Mouse (Mus musculus) neural tube, embryonic 12.5 days (tissue): ENCODE data around the gene Tagln3. TPM values are rescaled to one million over a fixed set of nuclear protein-coding genes. Genes with fewer than 3 reads are reported as not detected.

Experiments used
- ATAC-seq: fragments of 200-750 bp; cut with Nextera tagmentation; 2 replicates; pipeline ENCODE4 v1.8.0; 2017; ENCODE audit warnings: low read depth, mild to moderate bottlenecking, moderate TSS enrichment, moderate library complexity; ENCODE audit not compliant: low FRiP score
- H3K27ac ChIP-seq: fragments of 300-500 bp; sonication (generic); 2 replicates; pipeline ENCODE4 v1.5.1; 2016
- H3K27me3 ChIP-seq: fragments of 300-500 bp; sonication (generic); replicated peaks from 2 replicates; pipeline ENCODE4 v1.6.1; 2016; ENCODE audit warnings: mild to moderate bottlenecking
- H3K36me3 ChIP-seq: fragments of 300-500 bp; sonication (generic); 2 replicates; pipeline ENCODE4 v1.6.1; 2016; ENCODE audit warnings: mild to moderate bottlenecking
- H3K4me1 ChIP-seq: fragments of 300-500 bp; sonication (generic); 2 replicates; pipeline ENCODE4 v1.6.1; 2016
- H3K4me2 ChIP-seq: fragments of 300-500 bp; sonication (generic); replicated peaks from 2 replicates; pipeline ENCODE4 v1.6.1; 2016; ENCODE audit warnings: mild to moderate bottlenecking
- H3K4me3 ChIP-seq: fragments of 300-500 bp; sonication (generic); 2 replicates; pipeline ENCODE4 v1.5.1; 2016
- H3K9ac ChIP-seq: fragments of 300-500 bp; sonication (generic); 2 replicates; pipeline ENCODE4 v1.6.1; 2016; ENCODE audit warnings: mild to moderate bottlenecking
- H3K9me3 ChIP-seq: fragments of 300-500 bp; sonication (generic); 2 replicates; pipeline ENCODE4 v1.6.1; 2016; ENCODE audit warnings: mild to moderate bottlenecking
- WGBS: fragments of 180-500 bp; shearing (Covaris S2); methylation state at CpG from one replicate; pipeline ENCODE4 v1.1.7; 2016; 5-methylcytosine and 5-hydroxymethylcytosine counted together
- polyA plus RNA-seq: library from polyadenylated mRNA; unstranded; fragments of >200 nt; fragmentation: Nextera tagmentation; extraction: Ambion mirVana; gene quantifications from 2 replicates; pipeline ENCODE4 v1.2.1, GENCODE M21; 2016

Gene Tagln3
- polyA plus RNA-seq, 1 experiment from 2014 or later: 584 TPM

GRCm38 (mm10) chr16:45713878-45714277 lies 10.5 kb downstream of the Tagln3 start:
- 71% methylated on average over 1 of the region's 1 CpGs for WGBS
- Histone ChIP-seq H3K27ac (no peak overlapping the region; the same call in 1 of the 2 replicates), H3K4me1 (peaks cover 6% of the 10 kb centered on the region), H3K36me3 (peaks cover 75% of the 10 kb centered on the region), H3K27me3 (no peaks in the 10 kb centered on the region), H3K4me3 (no peak overlapping the region), H3K4me2 (no peak overlapping the region), H3K9me3 (no peaks in the 10 kb centered on the region), H3K9ac (no peak overlapping the region)
- no peak for ATAC-seq

GRCm38 (mm10) chr16:45713261-45713660 lies 11.1 kb downstream of the Tagln3 start:
- Histone ChIP-seq H3K27me3 (no peaks in the 10 kb centered on the region), H3K4me1 (peaks cover 6% of the 10 kb centered on the region), H3K9ac (no peak overlapping the region), H3K9me3 (no peaks in the 10 kb centered on the region), H3K4me3 (no peak overlapping the region), H3K4me2 (no peak overlapping the region), H3K27ac (no peak overlapping the region), H3K36me3 (peaks cover 68% of the 10 kb centered on the region)
- 59% methylated on average over 5 of the region's 5 CpGs for WGBS
- ATAC-seq: peak; percentile 46; the same call in 1 of the 2 replicates

- peaks cover 50% of the 10 kb centered on the region for H3K36me3 ChIP-seq
- no peak overlapping the region for H3K4me2 ChIP-seq
- no peaks in the 10 kb centered on the region for H3K9me3 ChIP-seq
- no peak overlapping the region for H3K9ac ChIP-seq
- WGBS: 72% methylated on average over 7 of the region's 7 CpGs
- peaks cover 6% of the 10 kb centered on the region for H3K4me1 ChIP-seq
- H3K27ac ChIP-seq: no peak overlapping the region
- no peak overlapping the region for H3K4me3 ChIP-seq
- ATAC-seq: no peak; the same call in 1 of the 2 replicates
- no peaks in the 10 kb centered on the region for H3K27me3 ChIP-seq
These were observed 13.1 kb downstream of the Tagln3 start for GRCm38 (mm10) chr16:45711263-45711662.

- Histone ChIP-seq H3K9ac (no peak overlapping the region), H3K4me1 (no peaks in the 10 kb centered on the region), H3K4me2 (no peak overlapping the region), H3K27me3 (no peaks in the 10 kb centered on the region), H3K36me3 (no peaks in the 10 kb centered on the region), H3K27ac (no peak overlapping the region), H3K4me3 (no peak overlapping the region), H3K9me3 (no peaks in the 10 kb centered on the region)
- no peak for ATAC-seq
- 85% methylated on average over 5 of the region's 5 CpGs for WGBS
These were observed 25.1 kb downstream of the Tagln3 start for GRCm38 (mm10) chr16:45699301-45699700.

GRCm38 (mm10) chr16:45697996-45698395 lies 26.4 kb downstream of the Tagln3 start:
- Histone ChIP-seq H3K27ac (no peak overlapping the region), H3K4me3 (no peak overlapping the region), H3K9ac (no peak overlapping the region), H3K4me2 (no peak overlapping the region), H3K9me3 (no peaks in the 10 kb centered on the region), H3K27me3 (no peaks in the 10 kb centered on the region), H3K4me1 (no peaks in the 10 kb centered on the region), H3K36me3 (no peaks in the 10 kb centered on the region)
- 0 out of 2 replicates have a peak, but pooled peaks have one; percentile 41 for ATAC-seq
- WGBS: 55% methylated on average over 6 of the region's 6 CpGs

GRCm38 (mm10) chr16:45695445-45696160 lies 28.8 kb downstream of the Tagln3 start:
- H3K36me3 ChIP-seq: no peaks in the 10 kb centered on the region
- peaks cover under 1% of the 10 kb centered on the region; the same call in 1 of the 2 replicates for H3K4me1 ChIP-seq
- H3K9ac ChIP-seq: no peak overlapping the region
- no peak overlapping the region for H3K27ac ChIP-seq
- no peaks in the 10 kb centered on the region for H3K9me3 ChIP-seq
- H3K27me3 ChIP-seq: no peaks in the 10 kb centered on the region
- H3K4me3 ChIP-seq: no peak overlapping the region
- peak; percentile 41; the same call in 1 of the 2 replicates for ATAC-seq
- 68% methylated on average over 9 of the region's 9 CpGs for WGBS
- H3K4me2 ChIP-seq: no peak overlapping the region

GRCm38 (mm10) chr16:45693558-45693957 lies 30.9 kb downstream of the Tagln3 start, which contains the start of gene Tmprss7:
Gene Tmprss7, minus strand, starts transcription at chr16:45693658.
- H3K36me3 ChIP-seq: no peaks in the 10 kb centered on the region
- WGBS: 82% methylated on average over 10 of the region's 10 CpGs
- no peaks in the 10 kb centered on the region for H3K9me3 ChIP-seq
- H3K4me3 ChIP-seq: no peak within 1 kb of the TSS
- no peak within 1 kb of the TSS for H3K4me2 ChIP-seq
- no peak within 1 kb of the TSS for H3K27ac ChIP-seq
- ATAC-seq: no peak
- H3K9ac ChIP-seq: no peak within 1 kb of the TSS
- no peaks in the 10 kb centered on the region for H3K27me3 ChIP-seq
- peaks cover 8% of the 10 kb centered on the region; the same call in 1 of the 2 replicates for H3K4me1 ChIP-seq

GRCm38 (mm10) chr16:45692851-45693250 lies 31.6 kb downstream of the Tagln3 start:
- H3K27ac ChIP-seq: no peak overlapping the region
- no peaks in the 10 kb centered on the region for H3K27me3 ChIP-seq
- peaks cover 8% of the 10 kb centered on the region; the same call in 1 of the 2 replicates for H3K4me1 ChIP-seq
- no peak for ATAC-seq
- no peak overlapping the region for H3K4me2 ChIP-seq
- H3K36me3 ChIP-seq: no peaks in the 10 kb centered on the region
- H3K9me3 ChIP-seq: no peaks in the 10 kb centered on the region
- H3K4me3 ChIP-seq: no peak overlapping the region
- no peak overlapping the region for H3K9ac ChIP-seq
- 64% methylated on average over 3 of the region's 3 CpGs for WGBS

- H3K9me3 ChIP-seq: no peaks in the 10 kb centered on the region
- WGBS: 11% methylated on average over 4 of the region's 4 CpGs
- H3K27ac ChIP-seq: no peak overlapping the region
- H3K36me3 ChIP-seq: no peaks in the 10 kb centered on the region
- no peak overlapping the region for H3K4me3 ChIP-seq
- H3K4me2 ChIP-seq: no peak overlapping the region
- no peaks in the 10 kb centered on the region for H3K27me3 ChIP-seq
- no peak overlapping the region for H3K9ac ChIP-seq
- peak; percentile 68 for ATAC-seq
- peaks cover 8% of the 10 kb centered on the region; the same call in 1 of the 2 replicates for H3K4me1 ChIP-seq
These were observed 34.2 kb downstream of the Tagln3 start for GRCm38 (mm10) chr16:45690178-45690577.

- Histone ChIP-seq H3K4me1 (peaks cover 8% of the 10 kb centered on the region; the same call in 1 of the 2 replicates), H3K27ac (no peak overlapping the region), H3K4me3 (no peak overlapping the region), H3K9ac (no peak overlapping the region), H3K36me3 (no peaks in the 10 kb centered on the region), H3K9me3 (no peaks in the 10 kb centered on the region), H3K4me2 (no peak overlapping the region), H3K27me3 (no peaks in the 10 kb centered on the region)
- WGBS: 84% methylated on average over 3 of the region's 3 CpGs
- ATAC-seq: no peak
These were observed 37.6 kb downstream of the Tagln3 start for GRCm38 (mm10) chr16:45686833-45687232.

GRCm38 (mm10) chr16:45685295-45685694 lies 39.1 kb downstream of the Tagln3 start:
- Histone ChIP-seq H3K9me3 (no peaks in the 10 kb centered on the region), H3K4me3 (no peak overlapping the region), H3K27me3 (no peaks in the 10 kb centered on the region), H3K9ac (no peak overlapping the region), H3K36me3 (no peaks in the 10 kb centered on the region), H3K4me2 (no peak overlapping the region), H3K27ac (no peak overlapping the region), H3K4me1 (peaks cover 5% of the 10 kb centered on the region; the same call in 1 of the 2 replicates)
- 69% methylated on average over 3 of the region's 3 CpGs for WGBS
- ATAC-seq: no peak

GRCm38 (mm10) chr16:45684815-45685214 lies 39.6 kb downstream of the Tagln3 start:
- Histone ChIP-seq H3K9ac (no peak overlapping the region), H3K4me2 (no peak overlapping the region), H3K9me3 (no peaks in the 10 kb centered on the region), H3K36me3 (no peaks in the 10 kb centered on the region), H3K4me1 (no peaks in the 10 kb centered on the region), H3K27ac (no peak overlapping the region), H3K27me3 (no peaks in the 10 kb centered on the region), H3K4me3 (no peak overlapping the region)
- 16% methylated on average over 8 of the region's 8 CpGs for WGBS
- ATAC-seq: no peak

- Histone ChIP-seq H3K9ac (no peak overlapping the region), H3K27me3 (no peaks in the 10 kb centered on the region), H3K36me3 (no peaks in the 10 kb centered on the region), H3K4me3 (no peak overlapping the region), H3K9me3 (no peaks in the 10 kb centered on the region), H3K4me1 (no peaks in the 10 kb centered on the region), H3K4me2 (no peak overlapping the region), H3K27ac (no peak overlapping the region)
- no peak for ATAC-seq
- WGBS: 46% methylated on average over 1 of the region's 1 CpGs
These were observed 47.9 kb downstream of the Tagln3 start for GRCm38 (mm10) chr16:45676462-45676861.
